Mouse (Mus musculus): ENCODE data around the gene Cluh. TPM values are rescaled to one million over a fixed set of nuclear protein-coding genes. Genes with fewer than 3 reads are reported as not detected.

Gene Cluh
- polyA plus RNA-seq, 1 experiment, result 50.0 TPM

DNA sequence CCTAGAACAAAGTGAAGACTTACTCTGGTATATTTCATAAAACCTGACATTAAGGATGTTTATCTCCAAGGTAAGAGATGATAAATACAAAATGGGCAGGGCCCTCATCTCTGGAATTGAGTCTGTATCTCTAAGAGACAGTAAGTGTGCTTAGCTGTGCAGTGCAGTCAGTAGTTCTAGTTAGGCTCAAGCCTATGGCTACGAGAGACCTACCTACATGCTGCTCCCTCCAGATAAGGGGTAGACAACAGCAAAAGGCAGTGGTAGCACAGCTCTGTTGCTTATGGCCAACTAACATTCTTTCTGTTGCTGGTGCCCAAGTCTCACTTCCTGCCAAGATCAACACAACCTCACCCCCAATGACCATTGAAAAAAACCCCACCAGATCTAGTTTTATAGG, 24.3 kb downstream of the Cluh start:
- no peak for DNase-seq (ENCODE audit: low spot score)

DNA sequence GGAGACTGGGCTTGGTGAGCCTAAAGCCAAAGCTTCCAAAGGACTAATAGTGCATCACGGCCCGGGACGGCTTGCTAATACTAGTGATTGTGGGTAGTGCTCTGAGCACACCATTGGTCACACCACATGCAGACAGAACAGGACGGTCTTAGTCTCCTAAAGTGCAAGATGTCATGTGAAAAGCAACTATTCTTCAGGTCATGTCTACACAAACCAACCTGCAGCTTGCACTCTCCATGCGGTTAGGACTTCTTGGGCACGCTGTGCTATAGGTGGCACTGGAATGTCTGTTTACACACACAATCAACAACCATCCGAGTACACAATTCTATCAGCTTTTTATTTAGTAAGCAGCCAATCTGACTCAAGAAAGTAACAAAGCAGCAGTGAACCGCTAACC, 25.4 kb downstream of the Cluh start:
- no peak for DNase-seq (ENCODE audit: low spot score)

DNA sequence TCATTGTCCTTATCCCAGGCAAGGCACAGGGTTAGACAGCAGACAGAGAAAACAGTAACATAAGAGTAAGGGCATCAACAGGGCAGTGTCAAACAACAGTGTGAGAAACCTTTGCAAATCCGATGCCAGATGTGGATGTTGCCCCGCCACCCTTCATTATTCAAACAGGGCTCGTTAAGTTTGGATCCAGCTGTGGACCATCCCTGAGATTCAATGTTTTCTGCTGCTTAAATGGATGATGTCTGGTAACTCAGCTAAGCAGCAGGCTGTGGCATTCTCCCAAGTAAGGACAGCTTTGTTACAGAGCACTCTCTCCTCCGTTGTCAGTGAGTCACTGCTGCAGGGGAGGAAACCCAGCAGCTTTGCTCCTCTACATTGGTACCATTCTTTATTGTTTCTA, 25.9 kb downstream of the Cluh start:
- no peak for DNase-seq (ENCODE audit: low spot score)

DNA sequence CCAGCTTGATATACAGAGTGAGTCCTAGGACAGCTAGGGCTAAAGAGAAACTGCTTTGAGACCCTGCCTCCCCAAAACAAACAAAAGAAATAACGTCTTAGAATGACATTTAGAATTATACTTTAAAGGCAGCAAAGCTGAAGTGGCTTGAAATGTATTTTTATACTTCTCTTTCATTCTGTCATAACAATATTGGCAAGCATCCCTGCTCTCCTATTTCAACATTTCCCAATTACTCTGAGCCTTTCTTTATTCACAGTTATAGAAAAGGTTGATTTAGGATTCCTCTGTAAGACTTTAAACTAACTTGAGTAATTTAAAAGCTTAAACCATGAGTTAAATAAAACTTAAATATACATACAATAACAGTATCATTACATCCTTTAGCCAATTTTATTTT, 42.9 kb downstream of the Cluh start:
- no peak for DNase-seq (ENCODE audit: low spot score)

DNA sequence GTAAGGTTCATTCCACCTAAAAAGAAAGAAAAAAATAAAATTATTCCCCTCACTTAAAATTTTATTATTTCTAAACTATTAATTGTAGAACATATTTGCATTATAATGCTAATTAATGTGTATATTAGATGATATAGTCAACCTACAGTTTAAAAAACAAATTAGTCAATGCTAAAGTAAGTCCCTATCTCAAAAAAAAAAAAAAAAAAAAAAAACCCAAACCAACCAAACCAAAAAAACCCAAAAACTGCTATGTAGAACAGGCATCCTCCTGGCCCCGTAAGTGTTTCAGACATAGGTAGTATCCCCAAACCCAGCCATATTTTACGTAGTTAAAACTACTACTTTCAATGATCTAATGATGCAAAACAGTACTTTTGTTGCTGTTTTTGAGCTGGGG, 50.2 kb downstream of the Cluh start:
- DNase-seq (ENCODE audit: low spot score), result no peak

DNA sequence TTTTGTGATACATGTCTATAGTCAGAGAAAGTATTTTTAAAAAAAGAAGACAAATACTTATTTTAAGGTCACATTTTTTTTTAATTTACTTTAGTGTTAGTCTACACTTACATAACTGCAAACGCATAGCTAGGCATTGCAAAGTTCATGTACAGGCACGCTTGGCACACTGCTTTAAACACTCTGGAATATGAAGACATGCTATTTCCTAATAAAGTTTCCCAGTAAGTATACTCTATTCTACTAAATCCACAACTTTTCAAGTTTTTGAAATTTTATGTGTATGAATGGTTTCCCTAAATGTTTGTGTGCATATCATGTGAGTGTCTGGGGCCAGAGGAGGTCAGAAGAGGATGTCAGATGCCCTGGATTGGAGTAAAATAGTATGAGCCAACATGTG, 54.8 kb downstream of the Cluh start:
- no peak for DNase-seq (ENCODE audit: low spot score)

DNA sequence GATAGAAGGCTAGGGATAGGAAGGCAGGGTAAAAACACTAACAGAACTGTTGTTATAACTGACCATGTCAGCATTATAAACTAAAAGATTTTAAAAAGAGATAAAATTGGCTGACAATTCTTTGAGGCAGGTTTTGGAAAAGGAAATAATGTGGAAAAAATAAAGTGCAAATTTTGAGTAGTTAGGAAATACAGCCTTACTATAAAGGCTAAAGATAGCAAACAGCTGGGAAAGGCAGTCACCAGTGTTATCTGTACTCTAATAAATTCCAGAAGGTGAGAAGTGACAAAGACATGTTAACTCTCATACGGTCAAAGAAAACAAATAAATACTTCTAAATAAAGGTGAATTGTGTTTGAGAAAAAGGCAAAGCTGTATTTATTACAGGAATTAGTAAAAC, 59.5 kb downstream of the Cluh start:
- no peak for DNase-seq (ENCODE audit: low spot score)

DNA sequence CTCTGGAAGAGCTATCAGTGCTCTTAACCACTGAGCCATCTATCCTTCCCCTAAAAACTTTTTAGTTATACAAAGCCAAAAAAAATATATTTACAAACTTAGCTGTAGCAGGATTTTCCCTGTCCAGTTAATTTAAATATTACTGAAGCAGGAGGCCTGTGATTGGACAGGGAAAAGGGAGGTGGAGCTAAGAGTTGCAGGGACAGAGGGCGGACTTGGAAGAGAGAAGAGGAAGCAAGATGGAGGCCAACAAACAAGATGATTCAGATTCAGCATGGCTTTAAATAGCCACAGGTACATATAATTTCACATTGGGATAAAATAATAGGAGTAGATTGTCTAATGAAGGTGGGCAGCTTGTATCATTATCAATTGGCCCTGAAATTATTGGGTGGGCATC, 61.4 kb downstream of the Cluh start:
- no peak for DNase-seq (ENCODE audit: low spot score)

DNA sequence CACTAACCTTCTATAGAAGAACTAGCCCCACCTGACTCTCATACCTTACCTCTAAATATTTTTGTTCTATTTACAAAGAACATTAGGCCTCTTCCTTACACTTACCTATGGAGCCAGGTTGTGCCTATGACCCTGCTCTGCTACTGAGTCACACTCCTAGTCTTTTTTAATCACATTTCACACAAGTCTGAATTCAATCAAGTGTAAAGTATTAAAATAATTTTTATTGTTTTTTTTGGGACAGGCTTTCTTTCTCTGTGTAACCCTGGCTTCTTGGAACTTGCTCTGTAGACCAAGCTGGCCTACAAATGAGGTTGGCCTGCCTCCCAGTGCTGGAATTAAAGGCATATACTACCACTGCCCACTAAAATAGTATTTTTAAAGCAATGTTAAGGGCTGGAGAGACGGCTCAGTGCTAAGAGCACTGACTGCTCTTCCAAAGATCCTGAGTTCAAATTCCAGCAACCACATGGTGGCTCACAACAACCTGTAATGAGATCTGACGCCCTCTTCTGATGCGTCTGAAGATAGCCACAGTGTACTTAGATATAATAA, 66.8 kb downstream of the Cluh start:
- DNase-seq (ENCODE audit: low spot score), result no peak

Other genes starting within 250 kb of the Cluh start
- 32.4 and 32.5 TPM in 2 replicates for gene Rap1gap2, start 38.6 kb upstream of the Cluh start, polyA plus RNA-seq (2012; rRNA removed)
- gene Ccdc92b, start 29.9 kb upstream of the Cluh start, polyA plus RNA-seq (2012; rRNA removed), result 0.55 and 0.59 TPM in 2 replicates
- gene Pafah1b1, start 75.2 kb downstream of the Cluh start, polyA plus RNA-seq (2012; rRNA removed), result 59.0 and 60.9 TPM in 2 replicates
- gene Mettl16, start 121.3 kb downstream of the Cluh start, polyA plus RNA-seq (2012; rRNA removed), result 12.1 and 12.4 TPM in 2 replicates
- 7.9 and 14.8 TPM in 2 replicates for gene Mnt, start 181.4 kb downstream of the Cluh start, polyA plus RNA-seq (2012; rRNA removed)
- 17.9 and 19.8 TPM in 2 replicates for gene Sgsm2, start 247.6 kb downstream of the Cluh start, polyA plus RNA-seq (2012; rRNA removed)
- 21.0 and 24.0 TPM in 2 replicates for gene Tsr1, start 248.6 kb downstream of the Cluh start, polyA plus RNA-seq (2012; rRNA removed)